Comparison of ENCODE assay signal across 22 mouse cellular contexts in genomic region chr4:126810566-126810965, GRCm38 (mm10).
"Had no signal": no experiment of that assay in that cellular context is flagged by ENCODE, and none has a peak within 500 bp of the region (broad histone marks: within the 10 kb centered on the region; RNA-seq: fewer than 3 reads in every experiment).

No protein-coding gene starts in this region.

- DNase-seq: gastrocnemius, postnatal 14 days; gastrocnemius, postnatal 36 days; heart, adult 18-20 months; heart, postnatal 10 days; heart, postnatal 36 days; kidney, adult 18-20 months; kidney, adult 8-10 months; kidney, postnatal 10 days; kidney, postnatal 25 days; layer of hippocampus, adult 9-11 months; layer of hippocampus, postnatal 36 days; left cerebral cortex, postnatal 4 days had no signal

- H3K9ac ChIP-seq: hindbrain, embryonic 14.5 days; intestine, embryonic 15.5 days; limb, embryonic 13.5 days; limb, embryonic 15.5 days; liver, embryonic 12.5 days; liver, embryonic 14.5 days had no signal

- H3K9me3 ChIP-seq: intestine, embryonic 15.5 days; limb, embryonic 13.5 days; limb, embryonic 15.5 days; liver, embryonic 12.5 days had no signal

- H3K27me3 ChIP-seq: intestine, embryonic 15.5 days; limb, embryonic 13.5 days; limb, embryonic 15.5 days; liver, embryonic 12.5 days had no signal

- H3K4me1 ChIP-seq: intestine, embryonic 15.5 days had no signal

- H3K4me3 ChIP-seq: intestine, embryonic 15.5 days; limb, embryonic 13.5 days; limb, embryonic 15.5 days; liver, embryonic 12.5 days had no signal

- H3K27ac ChIP-seq: hindbrain, embryonic 14.5 days; intestine, embryonic 15.5 days; limb, embryonic 13.5 days; limb, embryonic 15.5 days; liver, embryonic 12.5 days; liver, embryonic 14.5 days had no signal

- H3K4me2 ChIP-seq: heart, embryonic 11.5 days; hindbrain, embryonic 14.5 days; intestine, embryonic 15.5 days; limb, embryonic 13.5 days; limb, embryonic 15.5 days; liver, embryonic 12.5 days had no signal

- H3K36me3 ChIP-seq: intestine, embryonic 15.5 days had no signal

- ATAC-seq: hindbrain, embryonic 16.5 days; inflammation-experienced regulatory T-cells, adult 6 months; intestine, embryonic 15.5 days; intestine, postnatal 0 days; liver, embryonic 12.5 days had no signal
